Mouse (Mus musculus): Measurements from ENCODE around the gene Gm42669. TPM values are rescaled to one million over a fixed set of nuclear protein-coding genes. Genes with fewer than 3 reads are reported as not detected.

The Gm42669 gene
- total and polyA plus RNA-seq, 2 experiments from 2014 or later = 0.15 TPM; not detected in 1

DNA sequence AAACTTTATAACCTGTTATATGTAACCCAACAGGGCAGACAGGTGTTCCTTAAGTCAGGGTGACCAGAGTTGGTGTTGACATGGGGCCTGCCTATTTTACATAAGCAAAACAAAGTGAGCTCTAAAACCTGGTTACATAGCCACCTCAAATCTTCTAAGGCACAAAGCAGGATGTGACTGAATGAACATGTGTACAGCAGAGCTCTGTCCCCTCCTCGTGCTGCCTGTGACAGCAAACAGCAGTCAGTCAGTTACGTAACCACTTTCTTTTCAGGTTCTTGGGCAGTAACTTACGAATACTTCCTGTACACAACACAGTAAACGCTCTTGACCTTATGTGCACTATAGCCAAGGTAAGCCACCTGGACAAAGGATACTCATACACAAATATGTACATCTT is 38.5 kb downstream of the Gm42669 start:
- 73% methylated on average over 4 of the region's 4 CpGs for WGBS
- no peaks in the 10 kb centered on the region for H3K36me3 ChIP-seq (replicated peaks; ENCODE audit: control insufficient read depth, insufficient read depth, low read length)
- no peaks in the 10 kb centered on the region for H3K4me1 ChIP-seq (ENCODE audit: control insufficient read depth, insufficient read depth)
- H3K4me2 ChIP-seq (ENCODE audit: low read depth, low read length) = no peak overlapping the region
- DNase-seq (ENCODE audit: low spot score) (no peak), ATAC-seq (ENCODE audit: insufficient read depth, low read depth) (no peak)
- H3K4me3 ChIP-seq (ENCODE audit: low read depth, low read length) = no peak overlapping the region
- H3K27ac ChIP-seq (ENCODE audit: low read depth) = no peak overlapping the region
- no peaks in the 10 kb centered on the region for H3K9me3 ChIP-seq (replicated peaks; ENCODE audit: control insufficient read depth, low read length)
- H3K9ac ChIP-seq (replicated peaks; ENCODE audit: low read depth, low read length) = no peak overlapping the region
- TF ChIP-seq CTCF (IDR thresholded peaks at IDR 0.05; ENCODE audit: low read depth) (no peak), EP300 (IDR thresholded peaks at IDR 0.05; ENCODE audit: low read depth) (no peak)
- no peaks in the 10 kb centered on the region for H3K27me3 ChIP-seq (ENCODE audit: control insufficient read depth, insufficient read depth, low read length)

DNA sequence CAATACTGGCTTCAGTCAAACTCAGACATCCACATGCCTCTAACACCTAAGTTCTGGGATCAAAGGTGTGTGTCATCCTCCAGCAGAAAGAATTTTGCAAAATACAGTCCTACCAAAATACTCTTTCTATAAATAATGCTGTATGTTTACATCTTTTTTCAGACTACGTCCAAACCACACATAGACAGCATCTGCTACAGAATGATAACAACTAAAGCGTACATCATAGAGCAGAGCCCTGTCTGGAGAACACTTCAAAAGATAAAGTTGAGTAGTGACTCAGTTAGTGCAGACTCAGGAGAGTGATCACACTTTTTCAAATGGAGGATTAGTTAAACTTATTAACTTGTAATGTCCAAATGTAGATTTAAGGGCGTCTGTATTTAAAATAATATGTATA is 40.5 kb downstream of the Gm42669 start:
- H3K4me3 ChIP-seq (ENCODE audit: low read depth, low read length) = no peak overlapping the region
- 67% methylated on average over 3 of the region's 3 CpGs for WGBS
- H3K9ac ChIP-seq (replicated peaks; ENCODE audit: low read depth, low read length) = no peak overlapping the region
- DNase-seq (ENCODE audit: low spot score) = no peak
- no peak for ATAC-seq (ENCODE audit: insufficient read depth, low read depth)
- no peak overlapping the region for H3K27ac ChIP-seq (ENCODE audit: low read depth)
- H3K4me2 ChIP-seq (ENCODE audit: low read depth, low read length) = no peak overlapping the region
- H3K9me3 ChIP-seq (replicated peaks; ENCODE audit: control insufficient read depth, low read length) = no peaks in the 10 kb centered on the region
- no peaks in the 10 kb centered on the region for H3K4me1 ChIP-seq (ENCODE audit: control insufficient read depth, insufficient read depth)
- TF ChIP-seq EP300 (IDR thresholded peaks at IDR 0.05; ENCODE audit: low read depth) (no peak), CTCF (IDR thresholded peaks at IDR 0.05; ENCODE audit: low read depth) (no peak)
- H3K36me3 ChIP-seq (replicated peaks; ENCODE audit: control insufficient read depth, insufficient read depth, low read length) = peaks cover 8% of the 10 kb centered on the region; the same call in 1 of the 2 replicates
- H3K27me3 ChIP-seq (ENCODE audit: control insufficient read depth, insufficient read depth, low read length) = no peaks in the 10 kb centered on the region

DNA sequence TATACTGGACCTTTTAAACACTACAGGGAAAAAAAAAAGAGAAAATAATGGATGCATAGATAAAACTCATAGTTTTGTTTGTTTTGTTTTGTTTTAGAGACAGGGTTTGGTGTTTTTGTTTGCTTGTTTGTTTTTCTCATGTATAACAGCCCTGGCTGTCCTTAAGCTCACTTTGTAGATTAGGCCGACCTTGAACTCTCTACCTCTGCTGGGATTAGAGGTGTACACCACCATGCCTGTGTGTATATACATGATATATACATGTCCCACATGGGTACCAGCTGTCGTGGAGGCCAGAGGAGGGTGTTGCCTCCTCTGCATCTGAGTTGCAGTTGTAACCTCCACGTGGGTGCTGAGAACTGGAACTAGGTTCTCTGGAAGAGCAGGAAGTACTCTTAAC is 41.0 kb downstream of the Gm42669 start:
- TF ChIP-seq CTCF (IDR thresholded peaks at IDR 0.05; ENCODE audit: low read depth) (no peak), EP300 (IDR thresholded peaks at IDR 0.05; ENCODE audit: low read depth) (no peak)
- peaks cover 8% of the 10 kb centered on the region; the same call in 1 of the 2 replicates for H3K36me3 ChIP-seq (replicated peaks; ENCODE audit: control insufficient read depth, insufficient read depth, low read length)
- H3K27me3 ChIP-seq (ENCODE audit: control insufficient read depth, insufficient read depth, low read length) = no peaks in the 10 kb centered on the region
- no peak overlapping the region for H3K27ac ChIP-seq (ENCODE audit: low read depth)
- no peak overlapping the region for H3K4me3 ChIP-seq (ENCODE audit: low read depth, low read length)
- 85% methylated on average over 3 of the region's 3 CpGs for WGBS
- ATAC-seq (ENCODE audit: insufficient read depth, low read depth) = no peak
- no peaks in the 10 kb centered on the region for H3K9me3 ChIP-seq (replicated peaks; ENCODE audit: control insufficient read depth, low read length)
- H3K9ac ChIP-seq (replicated peaks; ENCODE audit: low read depth, low read length) = no peak overlapping the region
- H3K4me1 ChIP-seq (ENCODE audit: control insufficient read depth, insufficient read depth) = no peaks in the 10 kb centered on the region
- no peak for DNase-seq (ENCODE audit: low spot score)
- H3K4me2 ChIP-seq (ENCODE audit: low read depth, low read length) = no peak overlapping the region

DNA sequence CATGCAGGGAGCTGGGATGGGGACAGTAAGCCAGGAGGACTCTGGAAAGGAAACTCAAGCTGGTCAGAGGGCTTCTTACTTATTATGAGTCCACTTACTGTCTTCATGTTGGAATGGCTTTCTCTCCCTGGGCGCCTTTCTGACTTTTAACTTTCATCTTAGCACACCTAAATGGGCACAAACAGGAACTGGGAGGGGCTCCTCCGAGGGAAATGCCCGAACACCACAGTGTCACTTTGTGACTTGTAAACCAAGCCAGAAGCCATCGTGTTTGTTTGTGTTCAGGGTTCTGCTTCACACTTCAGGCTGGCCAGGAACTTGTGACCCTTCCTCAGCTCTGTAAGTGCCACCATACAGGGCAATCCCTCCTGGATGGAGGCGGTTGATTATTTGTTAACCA is 46.9 kb downstream of the Gm42669 start:
- ATAC-seq (ENCODE audit: insufficient read depth, low read depth) = no peak
- peaks cover 35% of the 10 kb centered on the region for H3K36me3 ChIP-seq (replicated peaks; ENCODE audit: control insufficient read depth, insufficient read depth, low read length)

DNA sequence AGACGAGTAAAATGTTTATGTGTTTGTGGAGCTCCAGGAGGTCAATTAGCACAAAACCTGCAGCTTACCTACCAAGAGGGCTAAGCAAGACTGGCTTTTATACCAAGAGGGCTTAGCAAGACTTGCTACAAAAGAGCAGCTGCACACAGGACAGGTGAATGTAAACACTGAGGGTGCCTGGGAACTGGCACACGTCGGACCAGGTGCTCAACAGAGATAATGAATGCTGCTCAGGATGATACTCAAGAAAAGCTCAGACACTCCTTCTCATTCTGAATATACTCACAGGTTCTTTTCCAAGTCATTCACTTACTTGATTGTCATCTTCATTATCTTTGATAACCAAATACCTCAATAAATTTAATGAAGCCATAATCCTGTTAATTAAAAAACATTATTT is 49.5 kb downstream of the Gm42669 start:
- Histone ChIP-seq H3K4me3 (ENCODE audit: low read depth, low read length) (no peak overlapping the region), H3K4me1 (ENCODE audit: control insufficient read depth, insufficient read depth) (no peaks in the 10 kb centered on the region), H3K9me3 (replicated peaks; ENCODE audit: control insufficient read depth, low read length) (no peaks in the 10 kb centered on the region), H3K9ac (replicated peaks; ENCODE audit: low read depth, low read length) (no peak overlapping the region), H3K4me2 (ENCODE audit: low read depth, low read length) (no peak overlapping the region), H3K27ac (ENCODE audit: low read depth) (no peak overlapping the region), H3K27me3 (ENCODE audit: control insufficient read depth, insufficient read depth, low read length) (no peaks in the 10 kb centered on the region), H3K36me3 (replicated peaks; ENCODE audit: control insufficient read depth, insufficient read depth, low read length) (peaks cover 47% of the 10 kb centered on the region)
- TF ChIP-seq CTCF (IDR thresholded peaks at IDR 0.05; ENCODE audit: low read depth) (no peak), EP300 (IDR thresholded peaks at IDR 0.05; ENCODE audit: low read depth) (no peak)
- WGBS = 83% methylated on average over 3 of the region's 3 CpGs
- DNase-seq (ENCODE audit: low spot score) = no peak
- ATAC-seq (ENCODE audit: insufficient read depth, low read depth) = no peak

More for the DNA sequence above, 46.9 kb downstream of the Gm42669 start:
- DNase-seq (ENCODE audit: low spot score) = no peak
- 87% methylated on average over 5 of the region's 5 CpGs for WGBS
- no peak overlapping the region for H3K27ac ChIP-seq (ENCODE audit: low read depth)
- no peak overlapping the region for H3K4me3 ChIP-seq (ENCODE audit: low read depth, low read length)
- no peak overlapping the region for H3K9ac ChIP-seq (replicated peaks; ENCODE audit: low read depth, low read length)
- H3K4me1 ChIP-seq (ENCODE audit: control insufficient read depth, insufficient read depth) = no peaks in the 10 kb centered on the region
- TF ChIP-seq EP300 (IDR thresholded peaks at IDR 0.05; ENCODE audit: low read depth) (no peak), CTCF (IDR thresholded peaks at IDR 0.05; ENCODE audit: low read depth) (no peak)
- no peak overlapping the region for H3K4me2 ChIP-seq (ENCODE audit: low read depth, low read length)
- H3K9me3 ChIP-seq (replicated peaks; ENCODE audit: control insufficient read depth, low read length) = no peaks in the 10 kb centered on the region
- H3K27me3 ChIP-seq (ENCODE audit: control insufficient read depth, insufficient read depth, low read length) = no peaks in the 10 kb centered on the region

DNA sequence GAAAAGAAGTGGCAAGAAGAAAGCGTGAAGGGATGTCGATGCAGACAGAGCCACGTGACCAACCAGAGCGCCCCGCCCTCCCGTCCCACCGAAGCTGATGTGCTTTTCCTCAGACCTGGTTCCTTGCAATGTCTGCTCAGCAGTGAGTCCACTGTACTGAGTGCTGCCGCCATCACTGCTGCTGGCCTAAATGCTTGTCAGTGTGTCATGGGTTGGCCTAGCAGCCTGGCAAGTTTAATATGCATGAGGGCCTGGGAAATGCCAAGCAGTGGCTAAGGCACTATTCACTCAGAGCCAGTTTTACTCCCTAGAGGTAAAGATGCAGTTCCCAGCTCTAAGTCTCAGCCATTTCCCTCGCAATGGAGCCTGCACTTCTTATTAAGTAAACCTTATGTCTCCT is 61.7 kb downstream of the Gm42669 start:
- Histone ChIP-seq H3K4me3 (ENCODE audit: low read depth, low read length) (no peak overlapping the region), H3K4me1 (ENCODE audit: control insufficient read depth, insufficient read depth) (no peaks in the 10 kb centered on the region), H3K4me2 (ENCODE audit: low read depth, low read length) (no peak overlapping the region), H3K9me3 (replicated peaks; ENCODE audit: control insufficient read depth, low read length) (no peaks in the 10 kb centered on the region), H3K9ac (replicated peaks; ENCODE audit: low read depth, low read length) (no peak overlapping the region), H3K27me3 (ENCODE audit: control insufficient read depth, insufficient read depth, low read length) (no peaks in the 10 kb centered on the region), H3K36me3 (replicated peaks; ENCODE audit: control insufficient read depth, insufficient read depth, low read length) (peaks cover 46% of the 10 kb centered on the region), H3K27ac (ENCODE audit: low read depth) (no peak overlapping the region)
- DNase-seq (ENCODE audit: low spot score) (no peak), ATAC-seq (ENCODE audit: insufficient read depth, low read depth) (no peak)
- TF ChIP-seq CTCF (IDR thresholded peaks at IDR 0.05; ENCODE audit: low read depth) (no peak), EP300 (IDR thresholded peaks at IDR 0.05; ENCODE audit: low read depth) (no peak)
- 94% methylated on average over 9 of the region's 9 CpGs for WGBS

Measured in heart, postnatal 0 days (tissue).